Mouse (Mus musculus) midbrain, postnatal 0 days (tissue): ENCODE data around the gene Gm49342. TPM values are rescaled to one million over a fixed set of nuclear protein-coding genes. Genes with fewer than 3 reads are reported as not detected.
"Not testable (repeated sequence)": the region's sequence is repeated elsewhere in the genome, so short reads cannot be mapped to it uniquely, and the experiment has no call there.

Experiments used
- ATAC-seq: fragments of 200-750 bp; cut with Nextera tagmentation; 2 replicates; pipeline ENCODE4 v1.8.0; 2017; ENCODE audit warnings: moderate number of reproducible peaks, mild to moderate bottlenecking, moderate TSS enrichment, moderate library complexity; ENCODE audit not compliant: low FRiP score
- DNase-seq: peaks from one replicate; pipeline ENCODE4 v3.0.0-alpha.2; 2015; ENCODE audit warnings: low spot score
- H3K27ac ChIP-seq: fragments of 300-500 bp; sonication (generic); 2 replicates; pipeline ENCODE4 v1.5.1; 2014; ENCODE audit warnings: low read depth, mild to moderate bottlenecking, low read length, mixed read lengths
- H3K27me3 ChIP-seq: fragments of 300-500 bp; sonication (generic); 2 replicates; pipeline ENCODE4 v1.6.1; 2014; ENCODE audit warnings: low read length, control low read depth, mixed read lengths; ENCODE audit not compliant: insufficient read depth
- H3K36me3 ChIP-seq: fragments of 300-500 bp; sonication (generic); 2 replicates; pipeline ENCODE4 v1.6.1; 2014; ENCODE audit warnings: low read length, control low read depth, mixed read lengths; ENCODE audit not compliant: insufficient read depth
- H3K4me1 ChIP-seq: fragments of 300-500 bp; sonication (generic); 2 replicates; pipeline ENCODE4 v1.6.1; 2014; ENCODE audit warnings: mild to moderate bottlenecking, control low read depth, antibody characterized with exemption, low read length, mixed read lengths; ENCODE audit not compliant: insufficient read depth
- H3K4me2 ChIP-seq: fragments of 300-500 bp; sonication (generic); 2 replicates; pipeline ENCODE4 v1.6.1; 2014; ENCODE audit warnings: low read depth, mild to moderate bottlenecking, low read length, mixed read lengths; ENCODE audit not compliant: poor library complexity, severe bottlenecking
- H3K4me3 ChIP-seq: fragments of 300-500 bp; sonication (generic); 2 replicates; pipeline ENCODE4 v1.5.1; 2014; ENCODE audit warnings: low read depth, mild to moderate bottlenecking, low read length, moderate library complexity
- H3K9ac ChIP-seq: fragments of 300-500 bp; sonication (generic); replicated peaks from 2 replicates; pipeline ENCODE4 v1.6.1; 2014; ENCODE audit warnings: mild to moderate bottlenecking, low read length, moderate library complexity, mixed read lengths; ENCODE audit not compliant: poor library complexity, severe bottlenecking
- H3K9me3 ChIP-seq: fragments of 300-500 bp; sonication (generic); 2 replicates; pipeline ENCODE4 v1.6.1; 2016; ENCODE audit warnings: low read length, control low read depth
- CTCF ChIP-seq: IDR thresholded peaks from 2 replicates; pipeline ENCODE4 v1.5.1; 2016; ENCODE audit warnings: antibody characterized with exemption, mild to moderate bottlenecking
- WGBS: fragments of 180-500 bp; shearing (Covaris S2); extraction: QIAGEN DNeasy Blood & Tissue Kit; methylation state at CpG from one replicate; pipeline ENCODE4 v1.1.7; 2014; 5-methylcytosine and 5-hydroxymethylcytosine counted together
- polyA plus RNA-seq: library from polyadenylated mRNA; unstranded; fragments of >200 nt; fragmentation: Nextera tagmentation; extraction: Ambion mirVana; gene quantifications from 2 replicates; pipeline ENCODE4 v1.2.1, GENCODE M21; 2015
- total RNA-seq: library from RNA; depleted of rRNA; stranded (reverse); fragments of >200 nt; gene quantifications from 2 replicates; pipeline ENCODE4 v1.2.3, GENCODE M21; 2014; rRNA removed

The Gm49342 gene
- total RNA-seq, result 0.82 and 8.3 TPM in 2 replicates
- 0.70 and 0.75 TPM in 2 replicates for polyA plus RNA-seq

- H3K27me3 ChIP-seq, result no peaks in the 10 kb centered on the region
- 16% methylated on average over 31 of the region's 31 CpGs for WGBS
Observed at GRCm38 (mm10) chr14:50943932-50944667, at the start of gene Gm49342. Gene Gm49342, plus strand, starts transcription at chr14:50944517.

GRCm38 (mm10) chr14:50895407-50895806 is 48.9 kb upstream of the Gm49342 start:
- no peak for ATAC-seq
- Histone ChIP-seq H3K4me1 (no peaks in the 10 kb centered on the region), H3K27ac (no peak overlapping the region), H3K9me3 (no peaks in the 10 kb centered on the region), H3K4me3 (no peak overlapping the region), H3K4me2 (no peak overlapping the region), H3K27me3 (no peaks in the 10 kb centered on the region), H3K9ac (no peak overlapping the region), H3K36me3 (no peaks in the 10 kb centered on the region)
- no peak for DNase-seq
- no peak for TF ChIP-seq CTCF

More at GRCm38 (mm10) chr14:50943932-50944667, at the start of gene Gm49342:
- DNase-seq (peak; percentile 94), ATAC-seq (peak; percentile 98)
- peak; percentile 50; the same call in 1 of the 2 replicates for TF ChIP-seq CTCF
- Histone ChIP-seq H3K9me3 (no peaks in the 10 kb centered on the region), H3K9ac (peak within 1 kb of the TSS; percentile 50), H3K4me2 (peak within 1 kb of the TSS; percentile 59), H3K4me1 (no peaks in the 10 kb centered on the region), H3K27ac (peak within 1 kb of the TSS; percentile 67), H3K4me3 (peak within 1 kb of the TSS; percentile 46), H3K36me3 (no peaks in the 10 kb centered on the region)

GRCm38 (mm10) chr14:50895985-50896746 is 48.2 kb upstream of the Gm49342 start:
- peak; percentile 60 for DNase-seq
- peak overlapping the region; percentile 62 for H3K9ac ChIP-seq
- no peaks in the 10 kb centered on the region for H3K4me1 ChIP-seq
- no peaks in the 10 kb centered on the region for H3K9me3 ChIP-seq
- H3K27ac ChIP-seq, result peak overlapping the region; percentile 21; the same call in 1 of the 2 replicates
- ATAC-seq, result peak; percentile 32
- no peak for TF ChIP-seq CTCF
- WGBS, result 17% methylated on average over 18 of the region's 19 CpGs
- no peaks in the 10 kb centered on the region for H3K36me3 ChIP-seq
- peak overlapping the region; percentile 85 for H3K4me2 ChIP-seq
- peak overlapping the region; percentile 56 for H3K4me3 ChIP-seq
- no peaks in the 10 kb centered on the region for H3K27me3 ChIP-seq

DNA sequence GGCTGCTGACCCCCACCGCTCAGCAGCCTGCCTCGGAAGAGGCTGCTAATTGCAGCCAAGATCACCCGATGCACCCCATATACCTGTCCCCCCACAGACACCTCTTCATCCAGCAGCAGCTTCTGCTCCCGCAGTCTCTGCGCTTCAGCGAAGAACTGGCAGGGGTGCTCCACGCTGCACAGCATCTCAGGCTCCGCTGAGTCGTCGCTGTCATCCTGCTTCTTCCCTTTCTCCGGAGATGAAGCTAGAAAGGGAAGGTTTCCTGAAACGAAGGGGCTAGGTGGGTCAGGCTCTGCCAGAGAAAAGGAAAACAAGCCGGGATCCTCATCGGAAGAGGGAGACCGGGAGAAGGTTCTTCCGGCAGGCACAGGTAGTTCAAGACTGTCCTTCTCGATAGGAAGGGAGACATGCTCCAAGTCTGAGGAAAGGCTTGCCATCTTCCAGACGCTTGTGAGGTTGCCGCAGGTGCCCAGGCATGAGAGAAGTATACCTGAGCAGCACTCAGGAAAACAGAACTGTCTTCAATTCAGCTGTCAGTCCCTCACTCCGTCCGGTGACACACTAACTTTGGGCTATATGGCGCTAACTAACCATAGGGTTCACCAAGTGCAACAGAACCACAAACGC is 47.5 kb upstream of the Gm49342 start:
- no peaks in the 10 kb centered on the region for H3K4me1 ChIP-seq
- H3K9me3 ChIP-seq, result no peaks in the 10 kb centered on the region
- peak overlapping the region; percentile 62 for H3K9ac ChIP-seq
- 16% methylated on average over 23 of the region's 23 CpGs for WGBS
- peak overlapping the region; percentile 21 for H3K27ac ChIP-seq
- no peaks in the 10 kb centered on the region for H3K36me3 ChIP-seq
- ATAC-seq (peak; percentile 72), DNase-seq (peak; percentile 19)
- peak overlapping the region; percentile 56 for H3K4me3 ChIP-seq
- peak overlapping the region; percentile 85 for H3K4me2 ChIP-seq
- no peak for TF ChIP-seq CTCF
- H3K27me3 ChIP-seq, result no peaks in the 10 kb centered on the region

- peak within 1 kb of the TSS; percentile 85 for H3K4me2 ChIP-seq
- H3K4me3 ChIP-seq, result peak within 1 kb of the TSS; percentile 56
- DNase-seq (no peak), ATAC-seq (no peak)
- no peak for TF ChIP-seq CTCF
- H3K27ac ChIP-seq, result peak within 1 kb of the TSS; percentile 21
- 37% methylated on average over 7 of the region's 7 CpGs for WGBS
- no peaks in the 10 kb centered on the region for H3K4me1 ChIP-seq
- no peaks in the 10 kb centered on the region for H3K27me3 ChIP-seq
- H3K9ac ChIP-seq, result peak within 1 kb of the TSS; percentile 62
- H3K9me3 ChIP-seq, result no peaks in the 10 kb centered on the region
- H3K36me3 ChIP-seq, result no peaks in the 10 kb centered on the region
Observed at GRCm38 (mm10) chr14:50897374-50897765, 46.9 kb upstream of the Gm49342 start, which contains the start of gene Klhl33. Gene Klhl33, minus strand, starts transcription at chr14:50897507.

DNA sequence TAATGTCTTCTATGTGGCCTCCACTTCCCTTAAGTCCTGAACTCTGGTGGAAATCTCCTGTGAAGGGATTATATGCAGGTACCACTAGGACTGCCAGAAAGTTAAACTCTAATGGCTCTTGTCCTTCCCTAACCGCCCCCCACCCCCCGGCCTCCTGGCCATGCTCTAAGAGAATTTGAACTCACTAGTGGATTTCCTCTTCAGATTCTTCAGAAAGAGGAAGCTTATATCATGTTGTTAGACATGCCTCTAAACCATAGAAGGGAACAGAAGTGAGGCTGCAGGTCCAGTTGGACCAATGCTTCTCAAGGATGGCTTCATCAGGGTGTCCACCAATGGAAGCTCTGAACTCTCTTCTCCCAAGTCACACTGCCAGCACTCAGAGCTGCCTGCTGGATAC is 46.3 kb upstream of the Gm49342 start:
- WGBS, result 88% methylated on average over 2 of the region's 2 CpGs
- ATAC-seq, H3K9me3 ChIP-seq: not testable (repeated sequence)

More for the DNA sequence above, 46.3 kb upstream of the Gm49342 start:
- not testable (repeated sequence) for H3K9ac ChIP-seq, H3K4me2 ChIP-seq, H3K4me3 ChIP-seq, H3K27ac ChIP-seq, H3K27me3 ChIP-seq, H3K4me1 ChIP-seq, H3K36me3 ChIP-seq, DNase-seq
